Mouse (Mus musculus) kidney, adult 2 months (tissue): ENCODE results near the gene Egln1. TPM values are rescaled to one million over a fixed set of nuclear protein-coding genes. Genes with fewer than 3 reads are reported as not detected.

Experiments
- DNase-seq: peaks from one replicate; pipeline ENCODE4 v3.0.0; 2021
- H3K27ac ChIP-seq: fragments of 200-500 bp; 2 replicates; pipeline ENCODE4 v1.5.1; 2012; ENCODE audit warnings: low read depth, low read length, control low read depth, inconsistent platforms; ENCODE audit not compliant: insufficient read depth
- H3K27me3 ChIP-seq: fragments of 200-500 bp; replicated peaks from 2 replicates; pipeline ENCODE4 v1.6.1; 2012; ENCODE audit warnings: mild to moderate bottlenecking, moderate library complexity, low read length, inconsistent platforms; ENCODE audit not compliant: control insufficient read depth, insufficient read depth
- H3K36me3 ChIP-seq: fragments of 200-500 bp; 2 replicates; pipeline ENCODE4 v1.6.1; 2012; ENCODE audit warnings: mild to moderate bottlenecking, moderate library complexity, low read length, inconsistent platforms; ENCODE audit not compliant: control insufficient read depth, insufficient read depth
- H3K4me1 ChIP-seq: fragments of 200-500 bp; 2 replicates; pipeline ENCODE4 v1.6.1; 2011; ENCODE audit warnings: low read length; ENCODE audit not compliant: control insufficient read depth, insufficient read depth
- H3K4me3 ChIP-seq: fragments of 200-500 bp; 2 replicates; pipeline ENCODE4 v1.5.1; 2011; ENCODE audit warnings: mild to moderate bottlenecking, low read depth, low read length, control low read depth; ENCODE audit not compliant: insufficient read depth
- CTCF ChIP-seq: fragments of 200-500 bp; conservative IDR thresholded peaks from 2 replicates; pipeline ENCODE4 v1.5.1; 2011; ENCODE audit warnings: low read depth, mild to moderate bottlenecking, control low read depth, low read length, moderate library complexity, mixed read lengths; ENCODE audit not compliant: insufficient read depth, insufficient read length
- POLR2A ChIP-seq: fragments of 200-500 bp; IDR thresholded peaks from one replicate; pipeline ENCODE4 v1.6.1; 2011; ENCODE audit warnings: low read depth, low read length, control low read depth
- WGBS: fragments of 180-500 bp; shearing (Covaris S2); methylation state at CpG from one replicate; pipeline ENCODE4 v1.1.7; 2018; 5-methylcytosine and 5-hydroxymethylcytosine counted together
- polyA plus RNA-seq: library from polyadenylated mRNA; depleted of rRNA; stranded (reverse); fragments of >200 nt; gene quantifications from 2 replicates; pipeline ENCODE4 v1.2.3, GENCODE M21; 2012

Gene Egln1
- polyA plus RNA-seq, 1 experiment, result 38.8 TPM

GRCm38 (mm10) chr8:124925544-124926266 is 23.4 kb downstream of the Egln1 start:
- Histone ChIP-seq H3K4me3 (no peak overlapping the region), H3K4me1 (peaks cover 29% of the 10 kb centered on the region; the same call in 1 of the 2 replicates)
- DNase-seq, result no peak

GRCm38 (mm10) chr8:124923971-124924652 is 25.0 kb downstream of the Egln1 start:
- Histone ChIP-seq H3K27ac (no peak overlapping the region), H3K36me3 (no peaks in the 10 kb centered on the region), H3K27me3 (no peaks in the 10 kb centered on the region), H3K4me1 (peaks cover 20% of the 10 kb centered on the region; the same call in 1 of the 2 replicates), H3K4me3 (no peak overlapping the region)
- WGBS, result 67% methylated on average over 15 of the region's 15 CpGs
- DNase-seq, result peak; percentile 37
- TF ChIP-seq CTCF (no peak), POLR2A (no peak)

More at GRCm38 (mm10) chr8:124925544-124926266, 23.4 kb downstream of the Egln1 start:
- Histone ChIP-seq H3K27me3 (no peaks in the 10 kb centered on the region), H3K36me3 (no peaks in the 10 kb centered on the region), H3K27ac (no peak overlapping the region)
- TF ChIP-seq CTCF, result no peak
- TF ChIP-seq POLR2A, result no peak
- 61% methylated on average over 14 of the region's 14 CpGs for WGBS

GRCm38 (mm10) chr8:124922490-124923089 is 26.5 kb downstream of the Egln1 start:
- Histone ChIP-seq H3K4me1 (peaks cover 20% of the 10 kb centered on the region; the same call in 1 of the 2 replicates), H3K4me3 (no peak overlapping the region), H3K27me3 (no peaks in the 10 kb centered on the region), H3K27ac (no peak overlapping the region), H3K36me3 (no peaks in the 10 kb centered on the region)
- no peak for DNase-seq
- TF ChIP-seq CTCF (no peak), POLR2A (no peak)
- WGBS, result 69% methylated on average over 11 of the region's 11 CpGs

- peaks cover 13% of the 10 kb centered on the region; the same call in 1 of the 2 replicates for H3K4me1 ChIP-seq
- no peak overlapping the region for H3K27ac ChIP-seq
- no peaks in the 10 kb centered on the region for H3K27me3 ChIP-seq
- DNase-seq, result no peak
- H3K36me3 ChIP-seq, result no peaks in the 10 kb centered on the region
- 59% methylated on average over 18 of the region's 18 CpGs for WGBS
- no peak overlapping the region for H3K4me3 ChIP-seq
- TF ChIP-seq POLR2A, result no peak
- 0 out of 2 replicates have a peak, but pooled peaks have one; percentile 20 for TF ChIP-seq CTCF
These were observed 27.5 kb downstream of the Egln1 start for GRCm38 (mm10) chr8:124921369-124922279.

GRCm38 (mm10) chr8:124917741-124918484 is 31.2 kb downstream of the Egln1 start:
- DNase-seq, result no peak
- Histone ChIP-seq H3K27ac (no peak overlapping the region), H3K4me1 (peaks cover 6% of the 10 kb centered on the region; the same call in 1 of the 2 replicates), H3K36me3 (no peaks in the 10 kb centered on the region), H3K4me3 (no peak overlapping the region), H3K27me3 (no peaks in the 10 kb centered on the region)
- WGBS, result 86% methylated on average over 18 of the region's 18 CpGs
- TF ChIP-seq CTCF, result no peak
- TF ChIP-seq POLR2A, result no peak

- Histone ChIP-seq H3K27me3 (no peaks in the 10 kb centered on the region), H3K36me3 (no peaks in the 10 kb centered on the region; the same call in 1 of the 2 replicates), H3K4me1 (peaks cover 17% of the 10 kb centered on the region; the same call in 1 of the 2 replicates), H3K27ac (no peak overlapping the region), H3K4me3 (no peak overlapping the region)
- peak; percentile 74 for DNase-seq
- TF ChIP-seq POLR2A, result no peak
- no peak for TF ChIP-seq CTCF
- WGBS, result 46% methylated on average over 5 of the region's 5 CpGs
These were observed 35.1 kb downstream of the Egln1 start for GRCm38 (mm10) chr8:124914061-124914460.
